Comparison of ENCODE assay signal across 9 mouse cellular contexts in the genomic region with DNA sequence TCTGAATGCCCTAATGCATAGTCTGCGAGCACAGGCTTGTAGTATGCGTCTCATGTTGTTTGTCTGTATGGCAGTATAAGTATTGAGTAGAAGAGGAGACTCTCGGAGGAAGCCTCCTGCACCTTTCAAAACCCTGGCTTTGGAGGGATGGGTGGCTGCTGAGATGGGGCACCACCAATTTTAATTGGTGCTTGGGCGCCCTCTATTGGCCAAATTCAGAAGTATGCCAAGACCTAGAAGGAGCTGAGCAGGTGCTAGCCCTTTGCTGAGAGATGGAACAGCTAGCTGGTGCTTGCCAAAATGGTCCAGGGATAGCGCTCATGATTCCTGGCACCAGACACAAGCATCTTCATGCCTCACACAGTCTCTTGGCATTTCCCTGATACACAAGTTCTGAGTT. TPM values are rescaled to one million over a fixed set of nuclear protein-coding genes. Genes with fewer than 3 reads are reported as not detected.
DNase-seq lines count a peak whose midpoint lies in the region; ATAC-seq and TF ChIP-seq lines count a peak whose summit lies in the region.
"Had no signal": no experiment of that assay in that cellular context is flagged by ENCODE, and none has a peak within 500 bp of the region (broad histone marks: within the 10 kb centered on the region; RNA-seq: fewer than 3 reads in every experiment).

No protein-coding gene starts in this region.

- H3K9ac ChIP-seq in liver, embryonic 12.5 days = no peak overlapping the region
- H3K9ac ChIP-seq in intestine, postnatal 0 days (ENCODE audit: low read depth, low read length) = no peak overlapping the region
- H3K9ac ChIP-seq in liver, embryonic 11.5 days (ENCODE audit: low read depth, low read length) = no peak overlapping the region
- H3K9ac ChIP-seq: embryonic facial prominence, embryonic 12.5 days had no signal

- 33% methylated on average over 5 of the region's 5 CpGs for WGBS in liver, embryonic 12.5 days (ENCODE audit: insufficient replicate concordance)
- WGBS in cerebellum, adult 2 months = 17% methylated on average over 5 of the region's 5 CpGs
- WGBS in intestine, postnatal 0 days = 23% methylated on average over 5 of the region's 5 CpGs
- WGBS in liver, embryonic 11.5 days = 31% methylated on average over 5 of the region's 5 CpGs

- peak; percentile 83 for TF ChIP-seq CTCF in cerebellum, adult 2 months (IDR thresholded peaks at IDR 0.05; ENCODE audit: borderline replicate concordance, insufficient read depth, low read depth, low read length)
- TF ChIP-seq CTCF in intestine, postnatal 0 days (IDR thresholded peaks at IDR 0.05; ENCODE audit: low read depth) = peak; percentile 89
- peak; percentile 58; the same call in 1 of the 2 replicates for TF ChIP-seq CTCF in testis, adult 2 months (IDR thresholded peaks at IDR 0.05; ENCODE audit: control insufficient read depth, insufficient read depth, insufficient replicate concordance, low read depth, low read length)

- H3K27me3 ChIP-seq in liver, embryonic 12.5 days (replicated peaks) = no peaks in the 10 kb centered on the region
- H3K27me3 ChIP-seq in cerebellum, adult 2 months (ENCODE audit: control insufficient read depth, insufficient read depth, low read length) = no peaks in the 10 kb centered on the region
- no peaks in the 10 kb centered on the region for H3K27me3 ChIP-seq in intestine, postnatal 0 days (replicated peaks; ENCODE audit: control insufficient read depth, insufficient read depth, low read length)
- no peaks in the 10 kb centered on the region for H3K27me3 ChIP-seq in liver, embryonic 11.5 days (replicated peaks; ENCODE audit: control insufficient read depth, insufficient read depth, low read length)
- no peaks in the 10 kb centered on the region for H3K27me3 ChIP-seq in testis, adult 2 months (ENCODE audit: control insufficient read depth, insufficient read depth, low read length)
- H3K27me3 ChIP-seq: embryonic facial prominence, embryonic 12.5 days had no signal

- TF ChIP-seq POLR2A in cerebellum, adult 2 months (IDR thresholded peaks at IDR 0.05; ENCODE audit: borderline replicate concordance, insufficient read depth, low read length) = no peak
- TF ChIP-seq POLR2A in testis, adult 2 months (IDR thresholded peaks at IDR 0.05; ENCODE audit: control insufficient read depth, low read depth, low read length) = no peak

- H3K4me2 ChIP-seq in liver, embryonic 12.5 days = no peak overlapping the region
- H3K4me2 ChIP-seq in intestine, postnatal 0 days (replicated peaks; ENCODE audit: low read depth) = no peak overlapping the region
- no peak overlapping the region for H3K4me2 ChIP-seq in liver, embryonic 11.5 days
- H3K4me2 ChIP-seq: embryonic facial prominence, embryonic 12.5 days had no signal

- ATAC-seq in liver, embryonic 12.5 days = no peak; the same call in 1 of the 2 replicates
- ATAC-seq in intestine, postnatal 0 days = no peak
- ATAC-seq in liver, embryonic 11.5 days (replicated peaks; ENCODE audit: low FRiP score) = no peak
- peak; percentile 60; the same call in 1 of the 2 replicates for ATAC-seq in neutrophil, adult 5-6 weeks (ENCODE audit: extremely low read depth, insufficient number of reproducible peaks, low FRiP score, poor library complexity, severe bottlenecking)

- H3K9me3 ChIP-seq in liver, embryonic 12.5 days (replicated peaks) = peaks cover 7% of the 10 kb centered on the region; the same call in 1 of the 2 replicates
- H3K9me3 ChIP-seq in intestine, postnatal 0 days (ENCODE audit: control insufficient read depth) = no peaks in the 10 kb centered on the region
- H3K9me3 ChIP-seq in liver, embryonic 11.5 days (ENCODE audit: control insufficient read depth, low read length) = no peaks in the 10 kb centered on the region

- H3K4me1 ChIP-seq in liver, embryonic 12.5 days = peaks cover 68% of the 10 kb centered on the region
- H3K4me1 ChIP-seq in cerebellum, adult 2 months (ENCODE audit: control insufficient read depth, insufficient read depth, low read length) = peaks cover 24% of the 10 kb centered on the region
- H3K4me1 ChIP-seq in intestine, postnatal 0 days (replicated peaks; ENCODE audit: control insufficient read depth, insufficient read depth, low read length) = peaks cover 16% of the 10 kb centered on the region
- peaks cover 40% of the 10 kb centered on the region for H3K4me1 ChIP-seq in liver, embryonic 11.5 days (replicated peaks; ENCODE audit: control insufficient read depth, insufficient read depth, low read length)
- peaks cover 11% of the 10 kb centered on the region for H3K4me1 ChIP-seq in testis, adult 2 months (ENCODE audit: control insufficient read depth, insufficient read depth, low read length)

- peak; percentile 85 for DNase-seq in liver
- DNase-seq in cerebellum, adult 2 months = peak; percentile 87 to 92
- DNase-seq in gastrocnemius, postnatal 10 days = peak; percentile 90
- peak; percentile 74 for DNase-seq in liver, embryonic 11.5 days (ENCODE audit: low spot score)

- H3K27ac ChIP-seq in liver, embryonic 12.5 days = no peak overlapping the region
- H3K27ac ChIP-seq in cerebellum, adult 2 months (ENCODE audit: insufficient read depth, low read length) = peak overlapping the region; percentile 10; the same call in 1 of the 2 replicates
- H3K27ac ChIP-seq in intestine, postnatal 0 days (ENCODE audit: low read depth, low read length) = no peak overlapping the region
- H3K27ac ChIP-seq in liver, embryonic 11.5 days (ENCODE audit: low read depth, low read length) = 0 out of 2 replicates have a peak overlapping the region, but pooled peaks have one; percentile 46
- H3K27ac ChIP-seq in testis, adult 2 months (ENCODE audit: control insufficient read depth, insufficient read depth, low read depth, low read length) = no peak overlapping the region
- H3K27ac ChIP-seq: embryonic facial prominence, embryonic 12.5 days had no signal

- H3K36me3 ChIP-seq in liver, embryonic 12.5 days = peaks cover 100% of the 10 kb centered on the region
- peaks cover 18% of the 10 kb centered on the region for H3K36me3 ChIP-seq in intestine, postnatal 0 days (ENCODE audit: control insufficient read depth, insufficient read depth)
- peaks cover 28% of the 10 kb centered on the region for H3K36me3 ChIP-seq in liver, embryonic 11.5 days (ENCODE audit: control insufficient read depth, insufficient read depth, low read length)
- no peaks in the 10 kb centered on the region for H3K36me3 ChIP-seq in testis, adult 2 months (ENCODE audit: control insufficient read depth, insufficient read depth, low read length)

- no peak overlapping the region for H3K4me3 ChIP-seq in liver, embryonic 12.5 days
- no peak overlapping the region for H3K4me3 ChIP-seq in cerebellum, adult 2 months (replicated peaks; ENCODE audit: insufficient read depth, low read depth, low read length)
- no peak overlapping the region for H3K4me3 ChIP-seq in intestine, postnatal 0 days (ENCODE audit: low read depth, low read length)
- no peak overlapping the region for H3K4me3 ChIP-seq in liver, embryonic 11.5 days (ENCODE audit: low read depth, low read length)
- no peak overlapping the region for H3K4me3 ChIP-seq in testis, adult 2 months (ENCODE audit: control insufficient read depth, low read depth, low read length)
- H3K4me3 ChIP-seq: embryonic facial prominence, embryonic 12.5 days had no signal

RNA-seq across cellular contexts. Expression of a gene that starts 12.0 kb away (rescaled TPM):
- 6.3 and 7.0 TPM in 2 replicates for polyA plus RNA-seq in liver, embryonic 12.5 days (2016; fragmentation: Nextera tagmentation; extraction: Ambion mirVana)
- 12.7 and 15.8 TPM in 2 replicates for polyA plus RNA-seq in cerebellum, adult 2 months (2012; rRNA removed)
- 10 to 100 TPM in 1 of 2 experiments, 1 to 10 TPM in 1; 9.2 to 11.6 TPM for total RNA-seq in gastrocnemius, postnatal 10 days (2021)
- 25.6 and 25.8 TPM in 2 replicates for polyA plus RNA-seq in intestine, postnatal 0 days (2015; fragmentation: Nextera tagmentation; extraction: Ambion mirVana)
- polyA plus RNA-seq in liver, embryonic 11.5 days (2014; fragmentation: Nextera tagmentation; extraction: Ambion mirVana) = 7.7 and 8.0 TPM in 2 replicates
- 11.1 and 13.6 TPM in 2 replicates for total RNA-seq in neutrophil, adult 5-6 weeks (2017)
- 46.2 and 46.3 TPM in 2 replicates for polyA plus RNA-seq in testis, adult 2 months (2012; rRNA removed)

RNA-seq across cellular contexts. Expression of a gene that starts 20.4 kb away (rescaled TPM):
- polyA plus RNA-seq in liver, embryonic 12.5 days (2016; fragmentation: Nextera tagmentation; extraction: Ambion mirVana) = 0.08 TPM in 1 of 2 replicates, not detected in the other
- polyA plus RNA-seq in cerebellum, adult 2 months (2012; rRNA removed) = 0.84 and 0.93 TPM in 2 replicates
- total RNA-seq in gastrocnemius, postnatal 10 days (2021) = under 1 TPM; 0.23 to 0.25 TPM
- 0.08 TPM in 1 of 2 replicates, not detected in the other for polyA plus RNA-seq in intestine, postnatal 0 days (2015; fragmentation: Nextera tagmentation; extraction: Ambion mirVana)
- polyA plus RNA-seq in liver, embryonic 11.5 days (2014; fragmentation: Nextera tagmentation; extraction: Ambion mirVana) = 0.12 and 0.27 TPM in 2 replicates
- total RNA-seq in neutrophil, adult 5-6 weeks (2017) = 2.3 and 3.4 TPM in 2 replicates
- polyA plus RNA-seq in testis, adult 2 months (2012; rRNA removed) = 0.66 and 0.88 TPM in 2 replicates

RNA-seq across cellular contexts. Expression of a gene that starts 24.5 kb away (rescaled TPM):
- 26.4 and 28.5 TPM in 2 replicates for polyA plus RNA-seq in liver, embryonic 12.5 days (2016; fragmentation: Nextera tagmentation; extraction: Ambion mirVana)
- 34.1 and 36.7 TPM in 2 replicates for polyA plus RNA-seq in cerebellum, adult 2 months (2012; rRNA removed)
- 10 to 100 TPM; 10.7 to 11.7 TPM for total RNA-seq in gastrocnemius, postnatal 10 days (2021)
- polyA plus RNA-seq in intestine, postnatal 0 days (2015; fragmentation: Nextera tagmentation; extraction: Ambion mirVana) = 28.0 TPM in 2 replicates
- polyA plus RNA-seq in liver, embryonic 11.5 days (2014; fragmentation: Nextera tagmentation; extraction: Ambion mirVana) = 43.3 and 45.8 TPM in 2 replicates
- 11.5 and 18.7 TPM in 2 replicates for total RNA-seq in neutrophil, adult 5-6 weeks (2017)
- 21.0 and 21.7 TPM in 2 replicates for polyA plus RNA-seq in testis, adult 2 months (2012; rRNA removed)

RNA-seq across cellular contexts. Expression of a gene that starts 29.2 kb away (rescaled TPM):
- polyA plus RNA-seq in liver, embryonic 12.5 days (2016; fragmentation: Nextera tagmentation; extraction: Ambion mirVana) = 34.9 and 35.7 TPM in 2 replicates
- polyA plus RNA-seq in cerebellum, adult 2 months (2012; rRNA removed) = 54.9 and 55.8 TPM in 2 replicates
- total RNA-seq in gastrocnemius, postnatal 10 days (2021) = 10 to 100 TPM; 10.7 to 12.2 TPM
- polyA plus RNA-seq in intestine, postnatal 0 days (2015; fragmentation: Nextera tagmentation; extraction: Ambion mirVana) = 93.3 and 96.4 TPM in 2 replicates
- polyA plus RNA-seq in liver, embryonic 11.5 days (2014; fragmentation: Nextera tagmentation; extraction: Ambion mirVana) = 45.3 and 45.6 TPM in 2 replicates
- total RNA-seq in neutrophil, adult 5-6 weeks (2017) = 38.7 and 46.3 TPM in 2 replicates
- 6.4 and 6.7 TPM in 2 replicates for polyA plus RNA-seq in testis, adult 2 months (2012; rRNA removed)

RNA-seq across cellular contexts. Expression of a gene that starts 37.4 kb away (rescaled TPM):
- polyA plus RNA-seq in liver, embryonic 12.5 days (2016; fragmentation: Nextera tagmentation; extraction: Ambion mirVana) = 28.2 and 28.3 TPM in 2 replicates
- polyA plus RNA-seq in cerebellum, adult 2 months (2012; rRNA removed) = 4.7 and 5.3 TPM in 2 replicates
- total RNA-seq in gastrocnemius, postnatal 10 days (2021) = 1 to 10 TPM; 2.8 to 4.0 TPM
- polyA plus RNA-seq in intestine, postnatal 0 days (2015; fragmentation: Nextera tagmentation; extraction: Ambion mirVana) = 9.1 and 10.5 TPM in 2 replicates
- 40.7 and 42.8 TPM in 2 replicates for polyA plus RNA-seq in liver, embryonic 11.5 days (2014; fragmentation: Nextera tagmentation; extraction: Ambion mirVana)
- total RNA-seq in neutrophil, adult 5-6 weeks (2017) = 3.6 and 4.0 TPM in 2 replicates
- 77.6 and 77.9 TPM in 2 replicates for polyA plus RNA-seq in testis, adult 2 months (2012; rRNA removed)

Comparison
In these comparisons a context has a peak if more than half of its experiments do, and no peak if none do; other contexts are left out.
1. H3K27ac ChIP-seq: peak in cerebellum, adult 2 months (single experiment) and liver, embryonic 11.5 days (single experiment); none in liver, embryonic 12.5 days (single experiment), intestine, postnatal 0 days (single experiment) and testis, adult 2 months (single experiment).
2. Peak in every context shown above with its lines, with median percentiles within 50 percentile points of each other: DNase-seq and CTCF ChIP-seq.